Mouse (Mus musculus) hindbrain, embryonic 16.5 days (tissue): Measurements from ENCODE around the gene Dcdc2b. TPM values are rescaled to one million over a fixed set of nuclear protein-coding genes. Genes with fewer than 3 reads are reported as not detected.
A peak's percentile ranks its signal among the peaks of the same experiment; 100 is the strongest.

ENCODE experiments used
- ATAC-seq: fragments of 200-750 bp; cut with Nextera tagmentation; 2 replicates; pipeline ENCODE4 v1.8.0; 2017; ENCODE audit warnings: moderate TSS enrichment, moderate library complexity
- H3K27ac ChIP-seq: fragments of 300-500 bp; sonication (generic); 2 replicates; pipeline ENCODE4 v1.5.1; 2014; ENCODE audit warnings: low read depth, mild to moderate bottlenecking, control low read depth, low read length, moderate library complexity
- H3K27me3 ChIP-seq: fragments of 300-500 bp; sonication (generic); replicated peaks from 2 replicates; pipeline ENCODE4 v1.6.1; 2014; ENCODE audit warnings: low read length; ENCODE audit not compliant: control insufficient read depth, insufficient read depth
- H3K36me3 ChIP-seq: fragments of 300-500 bp; sonication (generic); 2 replicates; pipeline ENCODE4 v1.6.1; 2014; ENCODE audit warnings: mild to moderate bottlenecking, low read length, moderate library complexity, mixed read lengths; ENCODE audit not compliant: control insufficient read depth, insufficient read depth
- H3K4me1 ChIP-seq: fragments of 300-500 bp; sonication (generic); 2 replicates; pipeline ENCODE4 v1.6.1; 2014; ENCODE audit warnings: low read depth, low read length; ENCODE audit not compliant: control insufficient read depth, insufficient read depth
- H3K4me2 ChIP-seq: fragments of 300-500 bp; sonication (generic); 2 replicates; pipeline ENCODE4 v1.6.1; 2014; ENCODE audit warnings: mild to moderate bottlenecking, low read length, control low read depth, moderate library complexity
- H3K4me3 ChIP-seq: fragments of 300-500 bp; sonication (generic); 2 replicates; pipeline ENCODE4 v1.5.1; 2014; ENCODE audit warnings: mild to moderate bottlenecking, low read length, control low read depth, moderate library complexity
- H3K9ac ChIP-seq: fragments of 300-500 bp; sonication (generic); 2 replicates; pipeline ENCODE4 v1.6.1; 2014; ENCODE audit warnings: low read depth, mild to moderate bottlenecking, control low read depth, low read length, moderate library complexity
- H3K9me3 ChIP-seq: fragments of 300-500 bp; sonication (generic); 2 replicates; pipeline ENCODE4 v1.6.1; 2014; ENCODE audit warnings: mild to moderate bottlenecking, low read length, moderate library complexity; ENCODE audit not compliant: control insufficient read depth
- WGBS: fragments of 180-500 bp; shearing (Covaris S2); extraction: QIAGEN DNeasy Blood & Tissue Kit; methylation state at CpG from one replicate; pipeline ENCODE4 v1.1.7; 2014; 5-methylcytosine and 5-hydroxymethylcytosine counted together
- polyA plus RNA-seq: library from polyadenylated mRNA; unstranded; fragments of >200 nt; fragmentation: Nextera tagmentation; extraction: Ambion mirVana; gene quantifications from 2 replicates; pipeline ENCODE4 v1.2.1, GENCODE M21; 2015

Gene Dcdc2b
- polyA plus RNA-seq, 1 experiment from 2014 or later, result 2.1 TPM

GRCm38 (mm10) chr4:129623681-129624091 is 9.6 kb upstream of the Dcdc2b start, which contains the start of gene Ccdc28b:
Gene Ccdc28b (minus strand): TSS chr4:129623947.
- Histone ChIP-seq H3K4me2 (peak within 1 kb of the TSS; percentile 73), H3K4me3 (peak within 1 kb of the TSS; percentile 73), H3K9me3 (no peaks in the 10 kb centered on the region), H3K27ac (peak within 1 kb of the TSS; percentile 97), H3K9ac (peak within 1 kb of the TSS; percentile 86), H3K36me3 (peaks cover 16% of the 10 kb centered on the region), H3K4me1 (peaks cover 38% of the 10 kb centered on the region), H3K27me3 (no peaks in the 10 kb centered on the region)
- 0% methylated on average over 10 of the region's 10 CpGs for WGBS
- peak; percentile 28 for ATAC-seq

- peaks cover 44% of the 10 kb centered on the region for H3K4me1 ChIP-seq
- peak overlapping the region; percentile 86 for H3K9ac ChIP-seq
- peaks cover 11% of the 10 kb centered on the region for H3K36me3 ChIP-seq
- H3K27me3 ChIP-seq, result no peaks in the 10 kb centered on the region
- peak overlapping the region; percentile 97 for H3K27ac ChIP-seq
- peak overlapping the region; percentile 73 for H3K4me3 ChIP-seq
- no peaks in the 10 kb centered on the region for H3K9me3 ChIP-seq
- ATAC-seq, result no peak
- peak overlapping the region; percentile 73 for H3K4me2 ChIP-seq
- WGBS, result 17% methylated on average over 8 of the region's 8 CpGs
These were observed 8.9 kb upstream of the Dcdc2b start for GRCm38 (mm10) chr4:129622803-129623535.

GRCm38 (mm10) chr4:129622120-129622802 is 8.2 kb upstream of the Dcdc2b start:
- 70% methylated on average over 11 of the region's 11 CpGs for WGBS
- peak overlapping the region; percentile 86 for H3K9ac ChIP-seq
- peak overlapping the region; percentile 73 for H3K4me2 ChIP-seq
- peaks cover 45% of the 10 kb centered on the region for H3K4me1 ChIP-seq
- H3K27ac ChIP-seq, result peak overlapping the region; percentile 97; the same call in 1 of the 2 replicates
- H3K36me3 ChIP-seq, result peaks cover 4% of the 10 kb centered on the region
- H3K27me3 ChIP-seq, result no peaks in the 10 kb centered on the region
- H3K9me3 ChIP-seq, result no peaks in the 10 kb centered on the region
- no peak for ATAC-seq
- peak overlapping the region; percentile 73 for H3K4me3 ChIP-seq

GRCm38 (mm10) chr4:129621283-129621841 is 7.3 kb upstream of the Dcdc2b start:
- Histone ChIP-seq H3K4me1 (peaks cover 45% of the 10 kb centered on the region), H3K9ac (peak overlapping the region; percentile 5), H3K36me3 (no peaks in the 10 kb centered on the region), H3K27me3 (no peaks in the 10 kb centered on the region), H3K4me3 (no peak overlapping the region), H3K9me3 (no peaks in the 10 kb centered on the region), H3K4me2 (peak overlapping the region; percentile 1; the same call in 1 of the 2 replicates), H3K27ac (no peak overlapping the region)
- WGBS, result 88% methylated on average over 8 of the region's 8 CpGs
- no peak for ATAC-seq

GRCm38 (mm10) chr4:129620419-129621282 is 6.6 kb upstream of the Dcdc2b start:
- H3K9ac ChIP-seq, result peak overlapping the region; percentile 5

GRCm38 (mm10) chr4:129618786-129619691 is 5.0 kb upstream of the Dcdc2b start, which contains the start of gene Iqcc:
Gene Iqcc (minus strand): TSS chr4:129619099.
- peak within 1 kb of the TSS; percentile 77 for H3K9ac ChIP-seq
- peak within 1 kb of the TSS; percentile 50 for H3K4me3 ChIP-seq
- peaks cover 31% of the 10 kb centered on the region for H3K4me1 ChIP-seq
- H3K9me3 ChIP-seq, result no peaks in the 10 kb centered on the region
- 5% methylated on average over 43 of the region's 44 CpGs for WGBS
- peak; percentile 92 for ATAC-seq
- peak within 1 kb of the TSS; percentile 69 for H3K4me2 ChIP-seq
- H3K27ac ChIP-seq, result peak within 1 kb of the TSS; percentile 83
- peaks cover 4% of the 10 kb centered on the region; the same call in 1 of the 2 replicates for H3K36me3 ChIP-seq
- no peaks in the 10 kb centered on the region for H3K27me3 ChIP-seq

More at GRCm38 (mm10) chr4:129620419-129621282, 6.6 kb upstream of the Dcdc2b start:
- Histone ChIP-seq H3K4me1 (peaks cover 44% of the 10 kb centered on the region), H3K27ac (0 out of 2 replicates have a peak overlapping the region, but pooled peaks have one; percentile 48), H3K4me2 (0 out of 2 replicates have a peak overlapping the region, but pooled peaks have one; percentile 1), H3K9me3 (no peaks in the 10 kb centered on the region), H3K36me3 (peaks cover 4% of the 10 kb centered on the region; the same call in 1 of the 2 replicates), H3K27me3 (no peaks in the 10 kb centered on the region), H3K4me3 (no peak overlapping the region)
- WGBS, result 90% methylated on average over 11 of the region's 11 CpGs
- no peak for ATAC-seq

GRCm38 (mm10) chr4:129618031-129618430 is 4.0 kb upstream of the Dcdc2b start:
- Histone ChIP-seq H3K4me2 (peak overlapping the region; percentile 69), H3K4me1 (peaks cover 30% of the 10 kb centered on the region), H3K36me3 (peaks cover 4% of the 10 kb centered on the region; the same call in 1 of the 2 replicates), H3K4me3 (peak overlapping the region; percentile 50), H3K9ac (peak overlapping the region; percentile 77), H3K9me3 (no peaks in the 10 kb centered on the region), H3K27me3 (no peaks in the 10 kb centered on the region), H3K27ac (peak overlapping the region; percentile 83)
- no peak for ATAC-seq
- 94% methylated on average over 5 of the region's 5 CpGs for WGBS
